Mouse (Mus musculus): Measurements from ENCODE around the gene Chrm2. TPM values are rescaled to one million over a fixed set of nuclear protein-coding genes. Genes with fewer than 3 reads are reported as not detected.

Chrm2 gene
- total RNA-seq, 2 experiments from 2014 or later: 4.0 to 4.3 TPM

- TF ChIP-seq CTCF (conservative IDR thresholded peaks at IDR 0.05): no peak
- H3K4me3 ChIP-seq: no peak overlapping the region
- no peak overlapping the region for H3K27ac ChIP-seq
- DNase-seq (ENCODE audit: low spot score in 2 of 2): no peak
These were observed 51.3 kb downstream of the Chrm2 start for GRCm38 (mm10) chr6:36439218-36439617.

- DNase-seq (ENCODE audit: low spot score in 2 of 2): no peak
- TF ChIP-seq CTCF (conservative IDR thresholded peaks at IDR 0.05): no peak
- Histone ChIP-seq H3K4me3 (no peak overlapping the region), H3K27ac (no peak overlapping the region)
These were observed 63.6 kb downstream of the Chrm2 start for GRCm38 (mm10) chr6:36451480-36451879.

GRCm38 (mm10) chr6:36455071-36455470, 67.2 kb downstream of the Chrm2 start:
- no peak for TF ChIP-seq CTCF (conservative IDR thresholded peaks at IDR 0.05)
- Histone ChIP-seq H3K4me3 (no peak overlapping the region), H3K27ac (no peak overlapping the region)
- DNase-seq (ENCODE audit: low spot score in 2 of 2): no peak

DNA sequence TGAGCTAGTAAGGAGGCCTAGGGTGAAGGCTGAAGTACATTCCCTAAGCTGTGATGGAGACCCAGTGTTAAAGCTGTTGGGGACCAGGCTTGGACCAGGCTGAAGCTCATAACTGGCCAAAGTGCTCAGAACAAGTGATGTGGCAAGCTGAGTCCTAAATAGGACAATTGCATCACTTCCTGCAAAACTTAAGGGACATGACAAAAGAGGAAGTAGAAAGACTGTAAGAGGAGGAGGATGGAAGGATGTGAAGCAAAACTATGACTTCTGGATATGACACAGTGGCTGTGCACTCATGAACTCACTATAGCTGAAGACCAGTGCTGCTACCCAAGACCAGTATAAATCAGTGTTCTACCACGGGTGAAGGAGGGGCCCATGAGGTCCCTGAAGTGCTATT, 69.1 kb downstream of the Chrm2 start:
- H3K27ac ChIP-seq: no peak overlapping the region
- no peak for TF ChIP-seq CTCF (conservative IDR thresholded peaks at IDR 0.05)
- H3K4me3 ChIP-seq: no peak overlapping the region
- DNase-seq (ENCODE audit: low spot score in 2 of 2): no peak

DNA sequence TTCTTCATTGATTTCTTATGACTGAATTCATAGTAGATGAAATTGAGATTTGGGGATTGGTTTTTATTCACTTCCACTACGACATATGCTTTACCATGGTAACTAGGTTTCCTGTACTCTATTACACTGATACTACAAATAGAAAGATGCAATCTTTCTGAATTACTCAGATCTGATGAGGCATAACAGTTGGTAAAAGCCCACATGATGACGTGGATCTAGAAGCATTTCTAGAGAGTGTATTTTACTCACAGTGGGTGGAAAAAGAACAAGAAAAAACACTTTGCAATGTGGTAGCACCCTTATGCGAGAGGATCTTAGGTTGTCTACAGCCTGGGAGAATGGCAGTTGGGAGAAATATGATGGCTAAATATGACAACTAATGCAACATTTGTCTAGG, 76.1 kb downstream of the Chrm2 start:
- no peak for TF ChIP-seq CTCF (conservative IDR thresholded peaks at IDR 0.05)
- Histone ChIP-seq H3K27ac (no peak overlapping the region), H3K4me3 (no peak overlapping the region)
- peak in 1 of 2 experiments; percentile 31 for DNase-seq (ENCODE audit: low spot score in 2 of 2)

GRCm38 (mm10) chr6:36484132-36484665, 96.3 kb downstream of the Chrm2 start:
- TF ChIP-seq CTCF (conservative IDR thresholded peaks at IDR 0.05): no peak
- Histone ChIP-seq H3K4me3 (no peak overlapping the region), H3K27ac (no peak overlapping the region)
- DNase-seq (ENCODE audit: low spot score in 2 of 2): no peak

GRCm38 (mm10) chr6:36507008-36507663, 119.3 kb downstream of the Chrm2 start:
- Histone ChIP-seq H3K27ac (no peak overlapping the region), H3K4me3 (no peak overlapping the region)
- no peak for TF ChIP-seq CTCF (conservative IDR thresholded peaks at IDR 0.05)
- no peak for DNase-seq (ENCODE audit: low spot score in 2 of 2)

GRCm38 (mm10) chr6:36507946-36508345, 120.1 kb downstream of the Chrm2 start:
- no peak for DNase-seq (ENCODE audit: low spot score in 2 of 2)
- H3K4me3 ChIP-seq: no peak overlapping the region
- no peak overlapping the region for H3K27ac ChIP-seq
- TF ChIP-seq CTCF (conservative IDR thresholded peaks at IDR 0.05): no peak

GRCm38 (mm10) chr6:36508469-36508868, 120.6 kb downstream of the Chrm2 start:
- no peak for DNase-seq (ENCODE audit: low spot score in 2 of 2)
- Histone ChIP-seq H3K27ac (no peak overlapping the region), H3K4me3 (no peak overlapping the region)
- TF ChIP-seq CTCF (conservative IDR thresholded peaks at IDR 0.05): no peak

GRCm38 (mm10) chr6:36516508-36516907, 128.6 kb downstream of the Chrm2 start:
- TF ChIP-seq CTCF (conservative IDR thresholded peaks at IDR 0.05): no peak
- no peak for DNase-seq (ENCODE audit: low spot score in 2 of 2)
- Histone ChIP-seq H3K4me3 (no peak overlapping the region), H3K27ac (no peak overlapping the region)

GRCm38 (mm10) chr6:36517242-36517641, 129.4 kb downstream of the Chrm2 start:
- Histone ChIP-seq H3K4me3 (no peak overlapping the region), H3K27ac (no peak overlapping the region)
- no peak for TF ChIP-seq CTCF (conservative IDR thresholded peaks at IDR 0.05)
- DNase-seq (ENCODE audit: low spot score in 2 of 2): no peak

DNA sequence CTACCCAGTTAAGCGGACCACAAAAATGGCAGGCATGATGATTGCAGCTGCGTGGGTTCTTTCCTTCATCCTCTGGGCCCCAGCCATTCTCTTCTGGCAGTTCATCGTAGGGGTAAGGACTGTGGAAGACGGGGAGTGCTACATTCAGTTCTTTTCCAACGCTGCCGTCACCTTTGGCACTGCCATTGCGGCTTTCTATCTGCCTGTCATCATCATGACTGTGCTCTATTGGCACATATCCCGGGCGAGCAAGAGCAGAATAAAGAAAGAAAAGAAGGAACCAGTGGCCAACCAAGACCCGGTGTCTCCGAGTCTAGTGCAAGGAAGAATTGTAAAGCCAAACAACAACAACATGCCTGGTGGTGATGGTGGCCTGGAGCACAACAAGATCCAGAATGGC, 135.7 kb downstream of the Chrm2 start:
- no peak for DNase-seq (ENCODE audit: low spot score in 2 of 2)
- Histone ChIP-seq H3K4me3 (no peak overlapping the region), H3K27ac (no peak overlapping the region)
- TF ChIP-seq CTCF (conservative IDR thresholded peaks at IDR 0.05): no peak

GRCm38 (mm10) chr6:36528509-36528908, 140.6 kb downstream of the Chrm2 start:
- no peak for DNase-seq (ENCODE audit: low spot score in 2 of 2)
- no peak for TF ChIP-seq CTCF (conservative IDR thresholded peaks at IDR 0.05)
- H3K4me3 ChIP-seq: no peak overlapping the region
- no peak overlapping the region for H3K27ac ChIP-seq

DNA sequence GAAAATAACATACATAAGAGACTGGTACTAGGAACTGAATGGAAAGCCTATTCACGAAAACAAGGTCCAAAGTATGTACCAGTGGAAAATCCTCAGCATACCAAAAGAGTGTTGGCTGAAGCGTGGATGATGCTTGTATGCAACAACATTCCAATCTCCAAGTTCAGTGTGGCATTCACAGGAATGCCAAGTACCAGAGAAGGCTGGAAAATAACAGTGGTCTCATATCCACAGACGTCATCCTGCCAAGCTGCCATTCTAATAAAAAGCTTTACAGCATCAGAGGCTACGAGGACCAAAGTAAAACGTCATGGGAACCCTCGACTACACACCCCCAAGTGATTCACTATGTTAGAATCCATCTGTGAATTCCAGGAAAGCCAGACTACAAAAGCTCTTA, 153.4 kb downstream of the Chrm2 start:
- DNase-seq (ENCODE audit: low spot score in 2 of 2): no peak
- no peak for TF ChIP-seq CTCF (conservative IDR thresholded peaks at IDR 0.05)
- Histone ChIP-seq H3K4me3 (no peak overlapping the region), H3K27ac (no peak overlapping the region)

Measured in layer of hippocampus, adult 2 months (tissue).